Mouse (Mus musculus): ENCODE data around the gene Fam120c. TPM values are rescaled to one million over a fixed set of nuclear protein-coding genes. Genes with fewer than 3 reads are reported as not detected.

Fam120c gene
- total RNA-seq, 2 experiments from 2014 or later = 3.8 to 6.5 TPM

- peak; percentile 81 for ATAC-seq (replicated peaks; ENCODE audit: poor library complexity)
Measured at GRCm38 (mm10) chrX:151520458-151521322, 176.7 kb downstream of the Fam120c start, which contains the start of gene Phf8. Gene Phf8, plus strand, starts transcription at chrX:151520672.

Other genes starting within 250 kb of the Fam120c start
- gene Tsr2, start 247.6 kb upstream of the Fam120c start, total RNA-seq (2015) = 31.1 and 39.8 TPM in 2 replicates
- 39.7 and 40.4 TPM in 2 replicates for gene Tsr2, start 247.6 kb upstream of the Fam120c start, total RNA-seq (2017)
- gene Wnk3, start 146.1 kb upstream of the Fam120c start, total RNA-seq (2015) = 0.12 TPM in 1 of 2 replicates, not detected in the other
- gene Wnk3, start 146.1 kb upstream of the Fam120c start, total RNA-seq (2017) = 0.07 TPM in 1 of 2 replicates, not detected in the other
- gene Phf8, start 176.5 kb downstream of the Fam120c start, total RNA-seq (2015) = 30.6 and 34.3 TPM in 2 replicates
- 20.4 and 22.1 TPM in 2 replicates for gene Phf8, start 176.5 kb downstream of the Fam120c start, total RNA-seq (2017)